Mouse (Mus musculus) midbrain, embryonic 15.5 days (tissue): ENCODE data around the gene Capn15. TPM values are rescaled to one million over a fixed set of nuclear protein-coding genes. Genes with fewer than 3 reads are reported as not detected.
A peak's percentile ranks its signal among the peaks of the same experiment; 100 is the strongest.

Experiments used
- ATAC-seq: fragments of 200-750 bp; cut with Nextera tagmentation; replicated peaks from 2 replicates; pipeline ENCODE4 v1.8.0; 2017; ENCODE audit warnings: moderate TSS enrichment
- H3K27ac ChIP-seq: fragments of 300-500 bp; sonication (generic); 2 replicates; pipeline ENCODE4 v1.5.1; 2015; ENCODE audit warnings: mild to moderate bottlenecking, inconsistent platforms
- H3K27me3 ChIP-seq: fragments of 300-500 bp; sonication (generic); replicated peaks from 2 replicates; pipeline ENCODE4 v1.6.1; 2015; ENCODE audit warnings: inconsistent platforms
- H3K36me3 ChIP-seq: fragments of 300-500 bp; sonication (generic); replicated peaks from 2 replicates; pipeline ENCODE4 v1.6.1; 2015; ENCODE audit warnings: inconsistent platforms
- H3K4me1 ChIP-seq: fragments of 300-500 bp; sonication (generic); 2 replicates; pipeline ENCODE4 v1.6.1; 2015; ENCODE audit warnings: inconsistent platforms
- H3K4me2 ChIP-seq: fragments of 300-500 bp; sonication (generic); 2 replicates; pipeline ENCODE4 v1.6.1; 2015; ENCODE audit warnings: inconsistent platforms, mild to moderate bottlenecking, moderate library complexity
- H3K4me3 ChIP-seq: fragments of 300-500 bp; sonication (generic); 2 replicates; pipeline ENCODE4 v1.5.1; 2015; ENCODE audit warnings: mild to moderate bottlenecking, inconsistent platforms
- H3K9ac ChIP-seq: fragments of 300-500 bp; sonication (generic); 2 replicates; pipeline ENCODE4 v1.6.1; 2015; ENCODE audit warnings: mild to moderate bottlenecking, inconsistent platforms
- H3K9me3 ChIP-seq: fragments of 300-500 bp; sonication (generic); 2 replicates; pipeline ENCODE4 v1.6.1; 2016; ENCODE audit warnings: inconsistent platforms
- WGBS: fragments of 180-500 bp; shearing (Covaris S2); methylation state at CpG from one replicate; pipeline ENCODE4 v1.1.7; 2015; ENCODE audit warnings: mixed read lengths; 5-methylcytosine and 5-hydroxymethylcytosine counted together
- polyA plus RNA-seq: library from polyadenylated mRNA; unstranded; fragments of >200 nt; fragmentation: Nextera tagmentation; extraction: Ambion mirVana; gene quantifications from 2 replicates; pipeline ENCODE4 v1.2.1, GENCODE M21; 2015

The Capn15 gene
- polyA plus RNA-seq, 1 experiment from 2014 or later: 23.8 TPM

DNA sequence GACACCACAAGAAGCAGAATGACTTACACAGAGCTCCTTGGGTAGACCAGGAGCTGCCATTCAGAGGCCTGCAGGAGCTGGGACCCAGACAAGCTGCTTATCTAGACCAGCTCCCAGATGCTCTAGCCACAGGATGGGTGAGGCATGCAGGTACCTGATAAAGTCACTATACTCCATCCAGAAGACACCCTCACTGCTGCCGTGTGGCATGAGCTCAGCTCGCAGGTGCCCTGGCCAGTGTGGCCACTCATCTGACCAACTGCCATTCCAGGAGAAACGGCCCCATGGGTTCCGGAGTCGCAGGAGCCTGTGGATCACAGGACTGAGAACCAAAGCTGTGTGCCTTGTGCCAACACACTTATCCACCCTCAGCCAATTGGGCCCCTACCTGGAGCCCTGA lies 24.0 kb downstream of the Capn15 start:
- no peak overlapping the region for H3K4me3 ChIP-seq
- H3K36me3 ChIP-seq: peaks cover 11% of the 10 kb centered on the region; the same call in 1 of the 2 replicates
- ATAC-seq: no peak
- H3K9ac ChIP-seq: no peak overlapping the region
- WGBS: 94% methylated on average over 5 of the region's 5 CpGs
- H3K4me2 ChIP-seq: no peak overlapping the region
- no peaks in the 10 kb centered on the region for H3K27me3 ChIP-seq
- H3K27ac ChIP-seq: no peak overlapping the region
- H3K4me1 ChIP-seq: no peaks in the 10 kb centered on the region
- no peaks in the 10 kb centered on the region for H3K9me3 ChIP-seq

DNA sequence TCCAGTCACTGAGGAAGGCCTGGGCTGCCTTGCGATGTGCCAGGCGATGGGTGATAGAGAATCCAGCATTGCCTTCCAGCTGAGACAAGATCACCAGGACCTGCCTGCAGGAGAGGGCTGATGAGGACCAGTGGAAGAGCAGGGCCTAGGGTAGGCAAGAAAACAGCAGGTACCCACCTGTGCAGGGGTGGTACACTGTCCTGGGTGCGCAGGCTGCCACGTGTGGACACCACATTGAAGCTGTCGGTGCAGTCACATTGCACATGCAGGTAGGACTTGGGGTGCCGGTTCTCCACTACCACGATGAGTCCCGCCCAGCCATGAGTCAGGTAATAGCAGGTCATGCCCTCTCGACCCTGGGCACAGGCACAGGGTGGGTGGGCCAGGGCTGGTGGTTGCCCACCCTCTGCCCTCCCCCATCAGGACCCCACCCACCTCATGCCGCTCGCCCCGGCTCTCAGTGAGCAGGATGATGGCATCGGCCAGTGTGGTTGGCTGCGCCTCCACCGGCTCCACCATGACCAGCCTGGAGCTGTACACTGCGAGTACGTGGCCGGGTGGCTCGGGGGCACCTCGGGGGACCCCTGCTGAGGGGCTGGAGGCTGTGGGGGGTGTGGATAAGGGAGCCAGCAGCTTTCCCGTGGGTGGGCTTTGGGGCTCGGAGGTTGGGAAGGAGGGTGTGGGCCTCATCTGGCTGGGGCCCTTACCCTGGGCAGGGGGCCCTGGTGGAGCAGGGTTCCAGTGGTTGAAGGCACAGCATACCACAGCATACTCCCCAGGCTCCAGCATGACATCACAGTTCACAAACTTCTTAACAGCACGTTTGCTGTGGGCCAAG lies 25.7 kb downstream of the Capn15 start:
- Histone ChIP-seq H3K4me1 (no peaks in the 10 kb centered on the region), H3K4me2 (no peak overlapping the region), H3K27me3 (no peaks in the 10 kb centered on the region), H3K27ac (no peak overlapping the region), H3K36me3 (peaks cover 11% of the 10 kb centered on the region; the same call in 1 of the 2 replicates), H3K4me3 (no peak overlapping the region), H3K9me3 (no peaks in the 10 kb centered on the region), H3K9ac (no peak overlapping the region)
- 93% methylated on average over 23 of the region's 23 CpGs for WGBS
- no peak for ATAC-seq

DNA sequence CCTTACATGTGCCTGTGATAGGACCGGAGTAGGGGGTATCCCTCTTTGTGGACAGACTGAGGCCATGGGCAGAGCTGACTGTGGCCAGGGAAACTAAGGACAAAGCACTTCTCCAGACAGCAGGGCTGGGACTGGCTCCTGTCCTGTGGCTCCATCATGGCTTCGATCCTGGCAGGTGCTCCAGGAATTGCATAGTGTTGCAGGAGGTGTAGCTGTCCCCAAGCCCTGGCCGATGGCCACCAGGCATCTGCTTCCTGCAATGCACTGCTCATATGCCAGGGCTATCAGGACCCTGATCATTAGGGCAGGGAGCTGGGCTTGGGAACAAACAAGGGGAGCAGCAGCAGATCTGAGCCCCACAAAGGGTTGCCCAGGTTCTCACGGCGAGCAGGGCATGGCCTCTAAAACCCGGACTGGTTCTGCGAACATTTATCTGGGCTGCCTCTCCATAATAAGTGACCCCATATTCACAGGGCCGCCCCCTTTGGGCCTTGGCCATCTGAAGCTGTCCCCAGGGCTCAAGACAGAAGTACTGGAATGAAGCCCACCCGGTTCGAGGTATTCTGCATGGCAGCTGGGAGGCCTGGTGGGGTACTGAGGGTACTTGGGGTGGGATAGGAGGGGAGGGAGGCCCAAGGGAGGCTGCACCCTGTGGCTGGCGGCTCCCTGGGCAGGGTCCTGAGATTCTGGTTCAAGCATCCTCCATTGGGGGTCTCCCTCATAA lies 26.7 kb downstream of the Capn15 start:
- Histone ChIP-seq H3K4me1 (no peaks in the 10 kb centered on the region), H3K36me3 (peaks cover 9% of the 10 kb centered on the region; the same call in 1 of the 2 replicates), H3K27ac (no peak overlapping the region), H3K4me3 (no peak overlapping the region), H3K9ac (no peak overlapping the region), H3K27me3 (peaks cover 2% of the 10 kb centered on the region; the same call in 1 of the 2 replicates), H3K4me2 (no peak overlapping the region), H3K9me3 (no peaks in the 10 kb centered on the region)
- WGBS: 91% methylated on average over 11 of the region's 11 CpGs
- no peak for ATAC-seq

DNA sequence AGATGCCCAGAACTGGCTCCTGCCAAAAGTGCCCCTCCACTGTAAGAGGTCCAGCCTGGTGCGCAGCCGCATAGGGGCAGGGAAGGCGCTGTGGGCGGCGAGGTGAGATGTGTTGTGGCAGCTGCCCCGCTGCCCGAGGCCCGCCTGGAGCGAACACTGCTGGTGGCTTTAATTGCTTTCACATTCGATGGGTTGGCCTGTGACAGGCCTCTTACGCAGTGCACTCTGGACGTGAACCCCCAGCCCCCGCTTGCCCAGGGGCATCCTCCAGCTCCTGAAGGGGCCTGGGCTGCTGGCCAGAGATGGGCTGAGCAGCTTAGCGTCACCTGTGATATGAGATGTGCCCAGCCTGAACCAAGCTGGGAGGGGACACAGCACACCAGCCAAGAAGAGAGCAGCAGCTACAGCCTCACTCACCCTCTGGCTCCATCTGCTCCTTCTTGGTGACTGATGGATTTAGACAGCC lies 28.0 kb downstream of the Capn15 start:
- no peak overlapping the region for H3K4me2 ChIP-seq
- no peaks in the 10 kb centered on the region for H3K9me3 ChIP-seq
- H3K27ac ChIP-seq: peak overlapping the region; percentile 9; the same call in 1 of the 2 replicates
- no peak overlapping the region for H3K4me3 ChIP-seq
- peaks cover 4% of the 10 kb centered on the region; the same call in 1 of the 2 replicates for H3K36me3 ChIP-seq
- H3K4me1 ChIP-seq: no peaks in the 10 kb centered on the region
- WGBS: 78% methylated on average over 14 of the region's 14 CpGs
- ATAC-seq: peak; percentile 37
- no peak overlapping the region for H3K9ac ChIP-seq
- H3K27me3 ChIP-seq: peaks cover 14% of the 10 kb centered on the region

DNA sequence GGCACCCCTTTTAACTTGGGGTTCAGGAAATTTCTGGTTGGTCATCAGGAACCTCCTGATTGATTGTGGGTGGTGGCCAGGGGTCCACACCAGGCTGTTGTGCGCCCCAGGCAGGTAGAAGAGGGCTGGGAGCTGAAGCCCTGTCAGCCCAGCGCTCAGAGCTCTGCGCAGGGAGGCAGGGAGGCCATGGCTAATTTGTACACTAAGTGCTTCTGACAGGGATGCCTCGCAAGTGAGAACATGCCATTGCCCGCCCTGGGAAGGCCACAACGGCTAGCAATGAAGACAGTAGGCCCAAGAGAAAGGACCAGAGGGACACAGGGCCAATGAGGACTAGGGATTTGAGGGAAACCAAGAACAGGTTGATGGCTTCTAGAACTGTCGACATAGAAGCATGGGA lies 29.0 kb downstream of the Capn15 start:
- Histone ChIP-seq H3K4me2 (no peak overlapping the region), H3K27ac (0 out of 2 replicates have a peak overlapping the region, but pooled peaks have one; percentile 9), H3K4me1 (peaks cover 6% of the 10 kb centered on the region), H3K9me3 (no peaks in the 10 kb centered on the region), H3K4me3 (no peak overlapping the region), H3K9ac (no peak overlapping the region), H3K36me3 (peaks cover 2% of the 10 kb centered on the region; the same call in 1 of the 2 replicates), H3K27me3 (peaks cover 24% of the 10 kb centered on the region)
- WGBS: 74% methylated on average over 7 of the region's 7 CpGs
- ATAC-seq: no peak

DNA sequence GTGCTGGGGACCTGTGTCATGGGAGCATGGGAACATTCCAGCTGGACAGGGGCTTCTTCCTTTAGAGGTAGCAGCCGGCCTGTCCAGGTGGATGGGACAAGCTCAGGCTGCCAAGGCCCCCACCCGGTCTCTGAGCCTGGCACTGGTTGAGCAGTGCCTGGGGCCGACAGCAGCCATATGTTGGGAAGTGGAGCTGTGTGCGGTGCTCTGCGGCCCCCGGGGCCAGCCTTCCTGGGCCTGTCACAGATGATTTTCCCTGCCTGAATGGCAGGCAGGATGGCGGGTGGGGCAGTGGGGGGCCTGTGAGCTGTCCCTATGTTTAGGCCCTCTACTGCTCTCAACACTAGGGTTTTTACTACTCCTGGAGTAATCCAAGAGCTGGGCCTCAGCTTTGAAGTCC lies 29.4 kb downstream of the Capn15 start:
- no peaks in the 10 kb centered on the region for H3K9me3 ChIP-seq
- H3K27me3 ChIP-seq: peaks cover 28% of the 10 kb centered on the region
- H3K36me3 ChIP-seq: no peaks in the 10 kb centered on the region
- peaks cover 10% of the 10 kb centered on the region for H3K4me1 ChIP-seq
- H3K9ac ChIP-seq: no peak overlapping the region
- H3K27ac ChIP-seq: no peak overlapping the region
- no peak overlapping the region for H3K4me2 ChIP-seq
- H3K4me3 ChIP-seq: no peak overlapping the region
- WGBS: 56% methylated on average over 7 of the region's 7 CpGs
- no peak for ATAC-seq

DNA sequence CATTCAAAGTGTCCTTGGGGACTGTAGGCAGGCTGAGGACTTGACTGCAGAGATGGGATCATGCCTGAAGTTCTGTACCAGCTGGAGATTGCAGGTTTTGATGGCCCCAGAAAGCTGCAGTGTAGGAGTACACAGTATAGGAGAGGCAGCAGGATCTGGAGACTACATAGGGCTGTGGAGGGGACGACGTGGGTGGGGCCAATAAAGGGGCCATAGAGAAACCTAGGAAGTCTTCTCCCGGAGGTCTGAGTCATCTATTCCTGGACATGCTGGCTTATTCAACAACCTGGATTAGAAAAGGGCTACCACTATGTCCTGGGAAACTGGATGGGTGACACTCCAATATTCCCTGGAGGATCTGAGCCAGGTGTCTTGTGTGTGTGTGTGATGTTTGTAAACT lies 29.9 kb downstream of the Capn15 start:
- WGBS: 64% methylated on average over 3 of the region's 3 CpGs
- Histone ChIP-seq H3K4me2 (no peak overlapping the region), H3K9me3 (no peaks in the 10 kb centered on the region), H3K27ac (no peak overlapping the region), H3K4me3 (no peak overlapping the region), H3K27me3 (peaks cover 33% of the 10 kb centered on the region), H3K4me1 (peaks cover 11% of the 10 kb centered on the region), H3K9ac (no peak overlapping the region), H3K36me3 (no peaks in the 10 kb centered on the region)
- no peak for ATAC-seq

DNA sequence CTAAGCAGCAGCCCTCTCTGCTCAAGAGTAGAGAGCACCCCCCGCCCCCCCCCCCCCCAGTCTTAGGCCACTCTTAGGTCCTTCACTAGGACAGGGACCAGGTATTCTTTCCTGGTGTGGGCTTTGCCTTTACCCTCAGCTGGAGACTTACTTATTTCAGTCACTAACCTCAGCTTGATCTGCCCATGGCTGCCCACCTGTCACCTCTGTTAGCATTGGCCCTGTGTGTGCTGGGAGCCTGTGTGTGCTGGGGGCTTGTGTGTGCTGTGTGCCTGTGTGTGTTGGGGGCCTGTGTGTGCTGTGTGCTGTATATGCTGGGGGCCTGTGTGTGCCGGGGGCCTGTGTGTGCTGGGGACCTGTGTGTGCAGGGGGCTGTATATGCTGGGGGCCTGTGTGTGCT lies 30.9 kb downstream of the Capn15 start:
- H3K27me3 ChIP-seq: peaks cover 44% of the 10 kb centered on the region
- no peak for ATAC-seq
- H3K27ac ChIP-seq: no peak overlapping the region
- H3K9ac ChIP-seq: no peak overlapping the region
- H3K9me3 ChIP-seq: no peaks in the 10 kb centered on the region
- WGBS: 81% methylated on average over 2 of the region's 2 CpGs
- no peaks in the 10 kb centered on the region for H3K36me3 ChIP-seq
- H3K4me1 ChIP-seq: peaks cover 11% of the 10 kb centered on the region
- H3K4me2 ChIP-seq: no peak overlapping the region
- no peak overlapping the region for H3K4me3 ChIP-seq

DNA sequence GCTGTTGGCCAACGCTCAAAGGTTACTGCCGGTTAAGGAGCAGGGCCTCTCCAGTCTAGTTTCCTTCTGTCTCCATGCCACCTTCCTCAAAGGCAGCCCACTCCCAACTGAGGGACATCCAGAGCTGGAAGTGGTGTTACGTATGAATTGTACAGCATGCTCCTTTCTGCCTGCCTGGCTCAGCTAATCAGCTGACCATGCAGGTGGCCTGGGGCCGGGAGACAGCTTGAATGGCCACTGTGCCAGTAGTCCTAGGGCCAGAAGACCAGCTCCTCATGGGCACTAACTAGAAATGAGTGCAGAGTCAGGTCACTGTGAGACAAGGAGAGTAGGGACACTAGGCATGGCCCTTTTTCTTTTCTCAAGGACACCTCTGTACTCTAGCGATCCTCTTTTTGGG lies 32.4 kb downstream of the Capn15 start:
- H3K27me3 ChIP-seq: peaks cover 45% of the 10 kb centered on the region
- no peak overlapping the region for H3K27ac ChIP-seq
- no peak overlapping the region for H3K4me3 ChIP-seq
- no peaks in the 10 kb centered on the region for H3K9me3 ChIP-seq
- peaks cover 11% of the 10 kb centered on the region for H3K4me1 ChIP-seq
- ATAC-seq: no peak
- H3K36me3 ChIP-seq: no peaks in the 10 kb centered on the region
- no peak overlapping the region for H3K4me2 ChIP-seq
- 80% methylated on average over 5 of the region's 5 CpGs for WGBS
- H3K9ac ChIP-seq: no peak overlapping the region

DNA sequence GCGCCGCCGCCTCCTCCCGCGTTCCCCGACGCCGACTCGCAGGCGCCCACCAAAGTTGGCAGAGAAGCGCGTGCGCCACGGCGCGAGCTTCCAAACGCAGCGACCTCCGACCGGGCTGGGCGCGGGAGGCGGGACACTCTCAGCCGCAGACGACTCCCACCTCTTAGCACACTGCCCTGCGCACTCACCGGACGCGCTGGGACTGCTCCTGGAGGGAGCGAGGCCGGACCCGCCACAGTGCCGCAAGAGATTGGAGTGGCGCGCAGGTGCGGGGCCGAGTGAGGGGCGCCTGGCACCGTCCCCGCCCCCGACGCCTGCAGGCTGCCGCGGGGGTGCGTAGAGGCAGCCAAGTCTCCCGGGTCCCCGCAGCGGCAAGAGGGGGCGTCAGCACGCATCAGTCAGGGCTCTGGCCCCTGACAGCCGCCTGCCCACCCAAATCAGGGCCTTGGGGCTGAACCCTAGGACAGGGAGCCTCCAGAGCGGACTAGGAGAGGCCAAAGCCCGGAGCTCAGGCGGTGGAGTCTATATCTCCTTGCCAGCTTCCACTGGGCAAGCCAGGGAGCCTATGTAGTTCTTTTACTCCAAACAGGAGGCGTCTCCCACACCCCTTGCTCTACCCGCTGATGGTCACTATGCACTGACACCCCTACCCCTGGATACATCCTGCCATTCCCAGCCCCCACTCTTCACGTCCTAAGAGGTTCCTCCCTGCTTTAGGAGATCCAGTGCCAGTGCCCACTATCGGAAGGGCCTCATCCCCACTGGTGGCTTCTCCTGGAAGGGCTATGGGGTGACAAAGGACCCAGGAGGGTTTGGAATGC lies 33.6 kb downstream of the Capn15 start, which contains the start of gene A930017K11Rik:
Gene A930017K11Rik, minus strand, starts transcription at position 763 of the 821 bp plus-strand sequence.
- Histone ChIP-seq H3K27ac (no peak within 1 kb of the TSS), H3K9ac (no peak within 1 kb of the TSS)
- WGBS: under 1% methylated on average over 58 of the region's 58 CpGs

DNA sequence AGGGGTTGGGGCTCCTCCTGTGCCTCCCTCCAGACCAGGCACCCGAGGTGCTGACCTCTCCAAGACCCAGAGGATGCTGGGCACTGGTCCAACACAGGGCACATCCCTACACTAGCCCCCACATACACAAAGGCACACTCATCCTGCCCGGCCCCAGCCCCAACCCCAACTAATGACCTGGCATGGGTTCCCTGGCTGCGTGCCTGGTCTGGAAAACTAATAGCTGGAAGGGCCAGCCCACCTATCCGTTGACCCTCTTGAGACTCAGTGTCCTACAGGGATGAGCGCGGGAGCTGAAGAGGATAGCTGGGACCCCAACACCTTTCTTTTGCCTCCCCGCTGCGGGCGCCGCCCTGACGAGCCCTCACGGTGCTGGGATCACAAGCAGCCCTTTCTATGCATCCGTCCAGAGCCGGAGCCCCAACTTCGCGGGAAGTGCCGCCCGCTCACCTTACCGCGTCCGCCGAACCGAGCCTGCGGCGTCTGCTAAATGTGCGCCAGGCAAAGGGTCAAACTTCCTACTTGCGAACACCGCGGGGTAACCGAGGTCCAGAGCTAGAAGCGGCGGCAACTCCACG lies 34.3 kb downstream of the Capn15 start:
- Histone ChIP-seq H3K9ac (no peak overlapping the region), H3K27ac (no peak overlapping the region), H3K4me3 (peak overlapping the region; percentile 28), H3K4me2 (peak overlapping the region; percentile 45), H3K9me3 (no peaks in the 10 kb centered on the region), H3K36me3 (no peaks in the 10 kb centered on the region), H3K4me1 (peaks cover 11% of the 10 kb centered on the region), H3K27me3 (peaks cover 45% of the 10 kb centered on the region)
- ATAC-seq: no peak
- WGBS: 1% methylated on average over 33 of the region's 33 CpGs

More for the DNA sequence above, 33.6 kb downstream of the Capn15 start, which contains the start of gene A930017K11Rik:
- Histone ChIP-seq H3K27me3 (peaks cover 45% of the 10 kb centered on the region), H3K4me2 (peak within 1 kb of the TSS; percentile 45), H3K36me3 (no peaks in the 10 kb centered on the region), H3K4me1 (peaks cover 11% of the 10 kb centered on the region), H3K9me3 (no peaks in the 10 kb centered on the region), H3K4me3 (peak within 1 kb of the TSS; percentile 28)
- ATAC-seq: no peak
